Mouse (Mus musculus): ENCODE measurements around the gene Nup210.

GRCm38 (mm10) chr6:90997025-90997424, 119.6 kb downstream of the Nup210 start:
- no peak for TF ChIP-seq CTCF (IDR thresholded peaks at IDR 0.05 in 2 of 3, conservative IDR thresholded peaks at IDR 0.05 in 1 of 3; ENCODE audit: control insufficient read depth in 1 of 3, insufficient read depth in 1 of 3, low read depth in 2 of 3, low read length in 3 of 3, poor library complexity in 1 of 3, severe bottlenecking in 1 of 3)
- TF ChIP-seq POLR2A (IDR thresholded peaks at IDR 0.05; ENCODE audit: control insufficient read depth in 1 of 2, insufficient read depth in 1 of 2, low read depth in 1 of 2, low read length in 2 of 2, poor library complexity in 1 of 2), result no peak
- TF ChIP-seq ELF1 (IDR thresholded peaks at IDR 0.05; ENCODE audit: low read depth, low read length), result no peak
